Mouse (Mus musculus) brain, embryonic 14.5 days (tissue): ENCODE data around the gene Ube2f.

ENCODE experiments used
- CTCF ChIP-seq: fragments of 200-500 bp; IDR thresholded peaks from 2 replicates; pipeline ENCODE4 v1.5.1; 2012; ENCODE audit warnings: inconsistent platforms, mild to moderate bottlenecking, moderate library complexity, borderline replicate concordance; ENCODE audit not compliant: insufficient read depth, insufficient read length; ENCODE audit errors: extremely low read depth
- POLR2A ChIP-seq: fragments of 200-500 bp; IDR thresholded peaks from 2 replicates; pipeline ENCODE4 v1.6.1; 2012; ENCODE audit warnings: mild to moderate bottlenecking, inconsistent platforms, borderline replicate concordance; ENCODE audit not compliant: poor library complexity, insufficient read depth, insufficient read length, severe bottlenecking; ENCODE audit errors: extremely low read depth

- TF ChIP-seq CTCF: no peak
- no peak for TF ChIP-seq POLR2A
Observed at GRCm38 (mm10) chr1:91277480-91277879, 27.4 kb downstream of the Ube2f start.
